8 mouse cellular contexts compared by ENCODE assay signal in genomic region chr6:120193174-120193573, GRCm38 (mm10).
A peak's percentile ranks its signal among the peaks of the same experiment; 100 is the strongest.
DNase-seq lines count a peak whose midpoint lies in the region; ATAC-seq and TF ChIP-seq lines count a peak whose summit lies in the region.

No protein-coding gene starts in this region.

- no peak for ATAC-seq in hindbrain, embryonic 11.5 days (ENCODE audit: low FRiP score)
- ATAC-seq in hindbrain, embryonic 13.5 days (ENCODE audit: low FRiP score) = no peak

- peak; percentile 90; the same call in 1 of the 2 replicates for TF ChIP-seq CTCF in spleen, adult 2 months (IDR thresholded peaks at IDR 0.05; ENCODE audit: extremely low read depth, insufficient read depth, insufficient read length, insufficient replicate concordance)

- peak; percentile 79 for DNase-seq in hindbrain, embryonic 11.5 days (ENCODE audit: low spot score)
- DNase-seq in brain, adult 2 months (ENCODE audit: low read depth, low spot score) = peak; percentile 92
- peak; percentile 79 for DNase-seq in fibroblast of lung, adult 2 months (ENCODE audit: low read depth)
- peak; percentile 67 for DNase-seq in heart, postnatal 25 days (ENCODE audit: low spot score)
- DNase-seq in left cerebral cortex, adult 18-20 months (ENCODE audit: low spot score in 2 of 2) = peak; percentile 82 to 83
- peak; percentile 85 to 86 for DNase-seq in spleen, adult 2 months (ENCODE audit: low read depth in 1 of 2, low spot score in 2 of 2)

- no peaks in the 10 kb centered on the region for H3K9me3 ChIP-seq in hindbrain, embryonic 11.5 days (ENCODE audit: control insufficient read depth, low read length)
- H3K9me3 ChIP-seq in hindbrain, embryonic 13.5 days = no peaks in the 10 kb centered on the region
- H3K9me3 ChIP-seq in megakaryocyte, embryonic 14.5 days = no peaks in the 10 kb centered on the region

- no peak overlapping the region for H3K27ac ChIP-seq in hindbrain, embryonic 11.5 days (ENCODE audit: low read depth, low read length)
- H3K27ac ChIP-seq in hindbrain, embryonic 13.5 days = no peak overlapping the region
- H3K27ac ChIP-seq in spleen, adult 2 months (ENCODE audit: insufficient read depth, low read length) = peak overlapping the region; percentile 20; the same call in 1 of the 2 replicates

- no peak overlapping the region for H3K4me2 ChIP-seq in hindbrain, embryonic 11.5 days (replicated peaks; ENCODE audit: low read depth, low read length)
- H3K4me2 ChIP-seq in hindbrain, embryonic 13.5 days = no peak overlapping the region

- H3K4me3 ChIP-seq in hindbrain, embryonic 11.5 days (ENCODE audit: low read depth, low read length) = no peak overlapping the region
- H3K4me3 ChIP-seq in hindbrain, embryonic 13.5 days = no peak overlapping the region
- peak overlapping the region; percentile 83 for H3K4me3 ChIP-seq in megakaryocyte, embryonic 14.5 days (replicated peaks)
- no peak overlapping the region for H3K4me3 ChIP-seq in spleen, adult 2 months (ENCODE audit: extremely low read depth, insufficient read depth, insufficient read length)

- H3K27me3 ChIP-seq in hindbrain, embryonic 11.5 days (ENCODE audit: control insufficient read depth, insufficient read depth, low read length) = no peaks in the 10 kb centered on the region
- peaks cover 18% of the 10 kb centered on the region for H3K27me3 ChIP-seq in hindbrain, embryonic 13.5 days
- no peaks in the 10 kb centered on the region for H3K27me3 ChIP-seq in megakaryocyte, embryonic 14.5 days (replicated peaks)
- H3K27me3 ChIP-seq in spleen, adult 2 months (ENCODE audit: control insufficient read depth, insufficient read depth, low read length) = no peaks in the 10 kb centered on the region

- H3K9ac ChIP-seq in hindbrain, embryonic 11.5 days (ENCODE audit: low read depth, low read length) = no peak overlapping the region
- H3K9ac ChIP-seq in hindbrain, embryonic 13.5 days = no peak overlapping the region

- 30% methylated on average over 5 of the region's 5 CpGs for WGBS in hindbrain, embryonic 11.5 days
- WGBS in hindbrain, embryonic 13.5 days = 23% methylated on average over 5 of the region's 5 CpGs
- WGBS in spleen, adult 2 months = under 1% methylated on average over 5 of the region's 5 CpGs

- no peak for TF ChIP-seq POLR2A in spleen, adult 2 months (IDR thresholded peaks at IDR 0.05; ENCODE audit: low read depth, low read length)

- intact Hi-C loops in heart, postnatal 25 days (cut with DNase I) = loop anchor here (1.0 to 2.0 kb wide), 3 partner anchors 78 to 192 kb away; no protein-coding TSS in a partner anchor

- H3K4me1 ChIP-seq in hindbrain, embryonic 11.5 days (replicated peaks; ENCODE audit: control insufficient read depth, insufficient read depth, low read length) = 0 out of 2 replicates have a peak, but pooled peaks cover 5% of the 10 kb centered on the region
- H3K4me1 ChIP-seq in hindbrain, embryonic 13.5 days (replicated peaks) = peaks cover 14% of the 10 kb centered on the region
- peaks cover 65% of the 10 kb centered on the region for H3K4me1 ChIP-seq in megakaryocyte, embryonic 14.5 days
- peaks cover 12% of the 10 kb centered on the region; the same call in 1 of the 2 replicates for H3K4me1 ChIP-seq in spleen, adult 2 months (ENCODE audit: control insufficient read depth, insufficient read depth, insufficient read length)

- H3K36me3 ChIP-seq in hindbrain, embryonic 11.5 days (ENCODE audit: control insufficient read depth, insufficient read depth, low read length) = no peaks in the 10 kb centered on the region
- no peaks in the 10 kb centered on the region for H3K36me3 ChIP-seq in hindbrain, embryonic 13.5 days
- H3K36me3 ChIP-seq in megakaryocyte, embryonic 14.5 days (replicated peaks; ENCODE audit: low read length) = no peaks in the 10 kb centered on the region
- no peaks in the 10 kb centered on the region for H3K36me3 ChIP-seq in spleen, adult 2 months (ENCODE audit: control insufficient read depth, insufficient read depth, low read length)
